Mouse (Mus musculus) left cerebral cortex, postnatal 4 days (tissue): Measurements from ENCODE around the gene Mrrf. TPM values are rescaled to one million over a fixed set of nuclear protein-coding genes. Genes with fewer than 3 reads are reported as not detected.
"Not testable (repeated sequence)": the region's sequence is repeated elsewhere in the genome, so short reads cannot be mapped to it uniquely, and the experiment has no call there.

Experiments
- DNase-seq: peaks from one replicate; pipeline ENCODE4 v3.0.0-alpha.2; 2022
- intact Hi-C: fragments of 180-260 bp; cut with DNase I; formaldehyde crosslinking; loops from one replicate; pipeline ENCODE4 v1.15.1; 2025
- total RNA-seq, 2 experiments: library from RNA; stranded (reverse); gene quantifications; 2 replicates each; pipeline ENCODE4 v1.2.3; 2021

Mrrf gene
- total RNA-seq, 2 experiments from 2014 or later, result 12.9 to 21.4 TPM

GRCm38 (mm10) chr2:36127973-36128372 lies 8.2 kb upstream of the Mrrf start:
- DNase-seq, result no peak
- intact Hi-C loops, result no loop called here

DNA sequence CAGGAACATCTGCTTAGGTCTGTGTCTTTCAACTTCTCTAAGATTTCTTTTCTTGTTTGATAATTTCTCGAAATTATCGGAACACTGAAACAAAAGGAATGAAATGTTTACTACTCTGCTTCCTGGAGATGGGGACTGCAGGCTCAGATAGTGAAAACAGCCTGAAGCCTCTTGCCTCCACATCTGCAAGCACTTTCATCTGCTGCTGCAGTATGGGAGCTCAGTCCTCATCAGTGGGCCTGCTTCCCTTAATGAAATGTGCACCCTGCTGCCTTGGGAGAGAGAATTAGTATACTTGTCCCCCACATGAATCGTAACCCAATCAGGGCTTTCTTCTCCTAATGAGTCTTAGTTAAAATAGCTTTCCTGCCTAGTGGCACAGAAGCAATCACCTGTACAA lies 7.1 kb upstream of the Mrrf start:
- no peak for DNase-seq
- intact Hi-C loops, result no loop called here

DNA sequence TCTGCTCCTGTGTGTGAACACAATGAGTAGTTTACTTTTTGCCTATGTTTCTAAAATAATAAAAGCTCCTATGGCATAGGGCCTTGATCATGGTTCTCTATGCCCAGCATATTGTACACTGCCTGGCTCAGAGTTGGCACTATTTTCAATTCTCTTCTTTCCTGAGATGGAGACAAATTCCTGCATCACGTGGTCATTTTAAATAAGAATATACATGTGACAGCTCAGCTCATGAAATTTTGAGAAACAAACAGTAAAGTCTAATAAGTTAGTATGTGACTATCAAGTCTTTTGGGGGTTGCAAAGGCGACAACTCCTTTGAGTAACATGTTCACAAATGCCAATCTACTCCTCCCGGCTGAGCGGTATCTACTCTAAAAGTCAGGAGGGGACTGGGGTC lies 302 bp upstream of the Mrrf start:
- no peak for DNase-seq
- intact Hi-C loops, result no loop called here

DNA sequence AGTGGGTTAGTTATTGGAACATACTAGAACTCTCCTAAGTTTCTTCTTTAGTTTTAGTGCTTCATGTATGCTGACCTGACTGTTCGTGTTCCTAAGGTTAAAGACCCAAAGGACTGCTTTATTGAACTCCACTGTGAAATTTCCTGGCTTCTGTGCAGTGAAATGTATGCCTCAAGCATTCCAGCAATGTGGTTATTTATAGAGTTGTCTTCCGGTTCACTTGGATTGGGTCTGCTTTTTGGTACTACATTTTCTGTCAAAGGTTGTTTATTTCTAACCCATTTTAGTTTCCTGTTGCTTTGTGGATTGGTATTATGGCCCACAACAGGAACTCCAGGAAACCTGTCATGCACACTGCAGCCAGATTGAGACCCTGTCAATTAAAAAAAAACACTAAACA lies 2.9 kb downstream of the Mrrf start:
- intact Hi-C loops, result no loop called here
- no peak for DNase-seq

- DNase-seq, result no peak
- intact Hi-C loops, result no loop called here
Measured at GRCm38 (mm10) chr2:36148876-36149365, 12.7 kb downstream of the Mrrf start.

GRCm38 (mm10) chr2:36152401-36152800 lies 16.2 kb downstream of the Mrrf start:
- intact Hi-C loops, result not testable (repeated sequence)

DNA sequence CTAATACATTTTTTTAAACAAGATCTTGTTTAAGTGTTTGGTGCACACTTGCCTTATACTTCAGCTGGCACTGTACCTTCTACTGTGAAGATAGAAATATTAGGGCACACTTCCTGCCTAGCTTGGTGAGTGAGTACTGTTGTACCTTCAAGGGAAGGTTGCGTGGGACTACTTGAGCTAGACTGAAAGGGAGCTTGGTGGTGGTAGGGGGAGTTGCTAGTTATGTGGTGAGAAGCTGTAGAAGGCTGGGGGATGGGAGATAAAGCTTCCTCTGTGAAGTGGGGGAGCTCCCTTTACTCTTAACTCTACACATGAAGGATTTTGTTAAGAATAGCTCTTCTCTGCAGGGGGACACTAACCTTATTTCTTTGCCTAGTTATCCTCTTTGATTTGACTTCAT lies 21.3 kb downstream of the Mrrf start:
- DNase-seq, result no peak
- intact Hi-C loops, result no loop called here

More at GRCm38 (mm10) chr2:36152401-36152800, 16.2 kb downstream of the Mrrf start:
- DNase-seq, result not testable (repeated sequence)

- intact Hi-C loops, result no loop called here
Measured at GRCm38 (mm10) chr2:36159336-36159735, 23.1 kb downstream of the Mrrf start.

GRCm38 (mm10) chr2:36167990-36168618 lies 31.9 kb downstream of the Mrrf start:
- intact Hi-C loops, result no loop called here
- no peak for DNase-seq

More at GRCm38 (mm10) chr2:36159336-36159735, 23.1 kb downstream of the Mrrf start:
- DNase-seq, result no peak

DNA sequence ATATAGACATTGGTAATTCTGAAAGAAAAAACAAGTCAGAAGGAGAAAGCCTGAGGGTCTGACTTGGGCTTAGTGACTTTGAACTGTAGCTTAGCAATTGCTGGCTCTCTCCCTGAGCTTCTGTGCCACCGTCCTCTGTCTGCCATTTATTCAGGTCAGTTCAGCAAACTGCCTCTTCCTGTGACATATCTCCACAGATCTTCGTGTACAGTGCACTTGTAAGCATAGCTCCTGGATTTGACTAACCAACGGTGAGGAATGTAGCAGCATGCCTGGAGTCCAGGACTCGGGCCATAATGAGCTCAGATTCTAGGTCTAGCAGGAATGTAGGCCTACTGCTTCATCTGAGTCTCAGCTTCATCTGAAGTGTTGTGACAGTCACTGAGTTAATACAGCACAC lies 33.0 kb downstream of the Mrrf start:
- intact Hi-C loops, result no loop called here
- DNase-seq, result no peak

- intact Hi-C loops, result no loop called here
- peak; percentile 13 for DNase-seq
Measured at GRCm38 (mm10) chr2:36172136-36172535, 35.9 kb downstream of the Mrrf start.

GRCm38 (mm10) chr2:36172574-36172973 lies 36.4 kb downstream of the Mrrf start:
- intact Hi-C loops, result no loop called here
- DNase-seq, result no peak

GRCm38 (mm10) chr2:36179487-36179886 lies 43.3 kb downstream of the Mrrf start:
- no peak for DNase-seq
- intact Hi-C loops, result no loop called here

DNA sequence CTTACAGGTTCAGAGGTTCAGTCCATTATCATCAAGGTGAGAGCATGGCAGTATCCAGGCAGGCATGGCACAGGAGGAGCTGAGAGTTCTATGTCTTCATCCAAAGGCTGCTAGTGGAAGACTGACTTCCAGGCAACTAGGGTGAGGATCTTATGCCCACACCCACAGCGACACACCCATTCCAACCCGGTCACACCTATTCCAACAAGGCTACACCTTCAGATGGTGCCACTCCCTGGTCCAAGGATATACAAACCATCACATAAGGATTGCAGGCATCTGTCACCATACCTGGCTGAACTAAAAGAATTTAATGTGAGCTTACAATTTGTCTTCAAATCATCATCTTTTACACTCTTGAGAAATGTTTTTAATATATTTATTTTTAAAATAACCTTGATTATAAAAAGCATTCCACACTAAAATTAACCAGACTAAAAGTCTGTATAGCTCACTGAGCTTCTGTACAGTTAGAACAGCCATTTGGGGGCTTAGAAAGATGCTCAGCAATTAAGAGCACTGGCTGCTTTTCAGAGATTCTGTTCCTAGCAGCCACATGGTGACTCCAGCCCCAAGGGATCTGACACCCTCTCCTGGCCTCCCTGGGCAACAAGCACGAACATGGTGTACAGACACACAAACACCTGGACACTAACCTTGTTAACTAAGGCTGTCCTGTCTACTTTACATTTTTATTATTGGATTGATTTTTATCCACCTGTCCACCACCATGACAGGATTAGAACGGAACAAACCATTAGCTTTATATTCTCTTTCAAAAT lies 45.6 kb downstream of the Mrrf start:
- intact Hi-C loops, DNase-seq: not testable (repeated sequence)

- peak; percentile 50 for DNase-seq
Measured at GRCm38 (mm10) chr2:36183278-36183677, 47.1 kb downstream of the Mrrf start.

DNA sequence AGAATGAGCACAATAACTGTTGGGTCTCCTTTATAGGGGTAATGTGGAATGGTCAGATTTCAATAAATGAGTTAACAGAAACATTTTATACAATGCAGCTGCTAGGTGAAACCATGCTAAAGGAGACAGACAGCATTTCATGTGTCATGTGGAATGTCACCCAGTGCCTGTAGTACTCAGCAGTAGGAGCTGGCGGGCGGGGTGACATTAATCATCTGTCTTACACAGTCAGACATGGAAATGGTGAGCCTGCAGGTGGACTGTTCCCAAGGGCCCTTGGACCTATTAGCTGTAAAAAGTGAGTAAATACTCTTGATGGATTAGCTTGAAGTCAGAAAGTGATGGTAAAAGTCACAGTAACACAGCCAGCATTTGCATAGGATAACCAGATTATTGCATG lies 48.0 kb downstream of the Mrrf start:
- intact Hi-C loops, result no loop called here
- no peak for DNase-seq

More at GRCm38 (mm10) chr2:36183278-36183677, 47.1 kb downstream of the Mrrf start:
- intact Hi-C loops, result no loop called here

DNA sequence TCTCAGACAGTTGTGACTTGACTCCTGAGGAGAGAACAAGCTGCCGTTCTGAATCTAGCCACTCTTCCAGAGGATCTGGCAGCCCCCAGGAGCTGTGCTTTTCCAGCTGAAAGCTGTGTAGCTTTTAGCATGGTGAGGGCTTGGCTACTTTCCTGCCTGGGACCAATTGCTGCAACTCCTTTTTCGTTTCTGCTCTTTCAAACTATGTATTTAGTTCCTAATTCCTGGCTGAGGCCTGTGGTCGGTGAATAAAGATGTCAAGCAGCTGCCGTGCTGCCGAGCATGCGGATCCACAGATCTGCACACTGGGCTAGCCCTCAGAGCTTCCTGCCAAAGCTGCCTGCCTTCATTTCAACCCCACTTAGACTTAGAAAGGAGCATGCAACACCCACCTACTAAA lies 48.7 kb downstream of the Mrrf start:
- intact Hi-C loops, result no loop called here
- peak; percentile 60 for DNase-seq

- intact Hi-C loops, DNase-seq: not testable (repeated sequence)
Measured at GRCm38 (mm10) chr2:36189200-36189599, 53.0 kb downstream of the Mrrf start.

GRCm38 (mm10) chr2:36191098-36191941 lies 55.1 kb downstream of the Mrrf start:
- intact Hi-C loops, result no loop called here

DNA sequence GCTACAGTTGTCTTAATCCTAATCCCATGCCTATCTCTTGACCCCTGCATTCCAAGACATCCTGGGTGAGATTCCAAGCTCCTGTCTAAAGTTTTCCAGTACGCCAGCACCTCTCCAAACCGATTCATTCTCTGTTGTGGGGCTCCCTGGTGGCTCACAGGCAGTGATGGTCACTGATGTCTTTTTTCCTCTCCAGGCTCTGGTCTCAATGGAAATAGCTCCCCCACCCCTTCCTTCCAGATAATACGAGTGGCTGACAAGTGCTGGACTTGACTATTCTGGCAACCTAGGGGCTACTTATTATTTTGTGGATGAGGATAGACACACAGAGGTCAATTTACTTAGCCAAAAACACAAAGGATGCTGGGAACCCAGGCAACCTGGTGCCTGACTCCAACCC lies 60.8 kb downstream of the Mrrf start:
- no peak for DNase-seq
- intact Hi-C loops, result no loop called here

More at GRCm38 (mm10) chr2:36191098-36191941, 55.1 kb downstream of the Mrrf start:
- no peak for DNase-seq
